Comparison of ENCODE assay signal across 9 mouse cellular contexts in genomic region chr1:97768089-97768488, GRCm38 (mm10). TPM values are rescaled to one million over a fixed set of nuclear protein-coding genes. Genes with fewer than 3 reads are reported as not detected.
A peak's percentile ranks its signal among the peaks of the same experiment; 100 is the strongest.
DNase-seq lines count a peak whose midpoint lies in the region; ATAC-seq and TF ChIP-seq lines count a peak whose summit lies in the region.
"Had no signal": no experiment of that assay in that cellular context is flagged by ENCODE, and none has a peak within 500 bp of the region (broad histone marks: within the 10 kb centered on the region; RNA-seq: fewer than 3 reads in every experiment).

No protein-coding gene starts in this region.

- H3K9ac ChIP-seq in heart, embryonic 16.5 days (ENCODE audit: low read length): peak overlapping the region; percentile 66
- H3K9ac ChIP-seq in hindbrain, embryonic 11.5 days (ENCODE audit: low read depth, low read length): no peak overlapping the region

- no peaks in the 10 kb centered on the region for H3K27me3 ChIP-seq in heart, embryonic 16.5 days (ENCODE audit: control insufficient read depth, insufficient read depth, low read length)
- no peaks in the 10 kb centered on the region for H3K27me3 ChIP-seq in G1E (ENCODE audit: insufficient read depth, low read length)
- H3K27me3 ChIP-seq in hindbrain, embryonic 11.5 days (ENCODE audit: control insufficient read depth, insufficient read depth, low read length): no peaks in the 10 kb centered on the region

- H3K36me3 ChIP-seq in heart, embryonic 16.5 days (ENCODE audit: control insufficient read depth, insufficient read depth): no peaks in the 10 kb centered on the region
- peaks cover 12% of the 10 kb centered on the region for H3K36me3 ChIP-seq in G1E (replicated peaks)
- H3K36me3 ChIP-seq in hindbrain, embryonic 11.5 days (ENCODE audit: control insufficient read depth, insufficient read depth, low read length): no peaks in the 10 kb centered on the region
- H3K36me3 ChIP-seq in macrophage (ENCODE audit: inconsistent target): no peaks in the 10 kb centered on the region

- peaks cover 89% of the 10 kb centered on the region for H3K79me2 ChIP-seq in macrophage (ENCODE audit: inconsistent target)

- no peak for ATAC-seq in heart, embryonic 16.5 days (replicated peaks; ENCODE audit: extremely low read depth, insufficient read depth, low FRiP score)
- no peak for ATAC-seq in G1E (ENCODE audit: extremely low read depth, insufficient number of reproducible peaks, low FRiP score, poor library complexity, severe bottlenecking)
- no peak for ATAC-seq in hindbrain, embryonic 11.5 days (ENCODE audit: low FRiP score)
- no peak for ATAC-seq in erythroid progenitor cell, adult 5-6 weeks (replicated peaks; ENCODE audit: low FRiP score, poor library complexity, severe bottlenecking)

- intact Hi-C loops in heart, postnatal 25 days (cut with DNase I): loop anchor here (10.0 kb wide), 1 partner anchor 207 kb away; no protein-coding TSS in a partner anchor

- peaks cover 12% of the 10 kb centered on the region for H3K4me1 ChIP-seq in heart, embryonic 16.5 days (ENCODE audit: control insufficient read depth, insufficient read depth, low read length)
- H3K4me1 ChIP-seq in G1E (ENCODE audit: insufficient read depth, low read depth, low read length): peaks cover 32% of the 10 kb centered on the region
- no peaks in the 10 kb centered on the region for H3K4me1 ChIP-seq in hindbrain, embryonic 11.5 days (replicated peaks; ENCODE audit: control insufficient read depth, insufficient read depth, low read length)

- H3K4me2 ChIP-seq in heart, embryonic 16.5 days (ENCODE audit: low read depth, low read length): peak overlapping the region; percentile 73
- peak overlapping the region; percentile 70; the same call in 1 of the 2 replicates for H3K4me2 ChIP-seq in hindbrain, embryonic 11.5 days (replicated peaks; ENCODE audit: low read depth, low read length)

- 74% methylated on average over 2 of the region's 2 CpGs for WGBS in heart, embryonic 16.5 days
- 84% methylated on average over 2 of the region's 2 CpGs for whole genome bisulfite sequencing in hindbrain, embryonic 11.5 days
- WGBS in macrophage (ENCODE audit: missing documents): 92% methylated on average over 2 of the region's 2 CpGs

- H3K27ac ChIP-seq in heart, embryonic 16.5 days (ENCODE audit: low read length): no peak overlapping the region
- no peak overlapping the region for H3K27ac ChIP-seq in hindbrain, embryonic 11.5 days (ENCODE audit: low read depth, low read length)
- no peak overlapping the region for H3K27ac ChIP-seq in macrophage

- no peaks in the 10 kb centered on the region for H3K9me3 ChIP-seq in heart, embryonic 16.5 days (replicated peaks; ENCODE audit: control insufficient read depth, low read length)
- no peaks in the 10 kb centered on the region for H3K9me3 ChIP-seq in G1E (replicated peaks)
- no peaks in the 10 kb centered on the region for H3K9me3 ChIP-seq in hindbrain, embryonic 11.5 days (ENCODE audit: control insufficient read depth, low read length)

- H3K4me3 ChIP-seq in heart, embryonic 16.5 days (ENCODE audit: low read length): peak overlapping the region; percentile 48
- peak overlapping the region; percentile 17; the same call in 1 of the 2 replicates for H3K4me3 ChIP-seq in G1E (ENCODE audit: low read depth, low read length)
- H3K4me3 ChIP-seq in hindbrain, embryonic 11.5 days (ENCODE audit: low read depth, low read length): peak overlapping the region; percentile 13; the same call in 1 of the 2 replicates
- peak overlapping the region; percentile 95; the same call in 1 of the 2 replicates for H3K4me3 ChIP-seq in macrophage (ENCODE audit: inconsistent target)

- TF ChIP-seq CTCF in G1E (IDR thresholded peaks at IDR 0.05; ENCODE audit: low read depth, low read length): no peak

- no peak for DNase-seq in heart, postnatal 25 days (ENCODE audit: low spot score)
- no peak for DNase-seq in G1E (ENCODE audit: low spot score)
- DNase-seq in hindbrain, embryonic 11.5 days (ENCODE audit: low spot score): no peak
- DNase-seq in urinary bladder, postnatal 10 days (ENCODE audit: low spot score): no peak
- no peak for DNase-seq in layer of hippocampus, adult 18-20 months (ENCODE audit: low spot score in 2 of 2)
- DNase-seq: thymus, adult 2 months had no signal

RNA-seq across cellular contexts. Expression of gene Gin1, which starts 1.9 kb away (rescaled TPM):
- polyA plus RNA-seq in heart, embryonic 16.5 days (2015; fragmentation: Nextera tagmentation; extraction: Ambion mirVana): 17.3 and 24.3 TPM in 2 replicates
- 1 to 10 TPM; 8.3 to 8.4 TPM for total RNA-seq in heart, postnatal 25 days (2021)
- total RNA-seq in G1E (2014; fragmentation: Nextera tagmentation): 55.7 and 59.8 TPM in 2 replicates
- total RNA-seq in G1E (2017): 27.2 and 27.6 TPM in 2 replicates
- 1.8 and 2.3 TPM in 2 replicates for polyA plus RNA-seq in G1E (2012)
- polyA plus RNA-seq in hindbrain, embryonic 11.5 days (2014; fragmentation: Nextera tagmentation; extraction: Ambion mirVana): 18.0 and 18.6 TPM in 2 replicates
- total RNA-seq in macrophage (2018; cell fraction: chromatin; rRNA removed): 10 to 100 TPM in 17 of 26 experiments, 1 to 10 TPM in 9; 2.3 to 40.0 (median 14.9) TPM
- total RNA-seq in macrophage (2018; cell fraction: cytosol; rRNA removed): 1 to 10 TPM; 1.4 to 6.1 (median 3.7) TPM
- total RNA-seq in macrophage (2018; cell fraction: nucleus; rRNA removed): 10 to 100 TPM in 18 of 26 experiments, 1 to 10 TPM in 8; 4.8 to 51.5 (median 14.1) TPM
- polyA plus RNA-seq in macrophage (2018): 6.5 to 10.4 TPM (median 9.3 TPM) in 3 replicates
- 13.0 and 24.3 TPM in 2 replicates for total RNA-seq in erythroid progenitor cell, adult 5-6 weeks (2015; ENCODE audit: low replicate concordance)
- total RNA-seq in erythroid progenitor cell, adult 5-6 weeks (2017; ENCODE audit: low replicate concordance): 21.6 and 26.6 TPM in 2 replicates
- total RNA-seq in layer of hippocampus, adult 18-20 months (2021): 10 to 100 TPM in 1 of 2 experiments, 1 to 10 TPM in 1; 8.3 to 11.1 TPM

RNA-seq across cellular contexts. Expression of gene Ppip5k2, which starts 2.1 kb away (rescaled TPM):
- 50.6 and 51.5 TPM in 2 replicates for polyA plus RNA-seq in heart, embryonic 16.5 days (2015; fragmentation: Nextera tagmentation; extraction: Ambion mirVana)
- total RNA-seq in heart, postnatal 25 days (2021): 10 to 100 TPM; 79.9 to 85.0 TPM
- total RNA-seq in G1E (2014; fragmentation: Nextera tagmentation) (94.3 and 103 TPM in 2 replicates), G1E (2017) (65.1 and 71.2 TPM in 2 replicates)
- polyA plus RNA-seq in G1E (2012) (8.9 and 10.0 TPM in 2 replicates), macrophage (2018) (11.0 to 16.7 TPM (median 14.0 TPM) in 3 replicates)
- 56.7 and 56.9 TPM in 2 replicates for polyA plus RNA-seq in hindbrain, embryonic 11.5 days (2014; fragmentation: Nextera tagmentation; extraction: Ambion mirVana)
- 100 to 1,000 TPM in 8 of 26 experiments, 10 to 100 TPM in 18; 21.4 to 178 (median 84.0) TPM for total RNA-seq in macrophage (2018; cell fraction: chromatin; rRNA removed)
- total RNA-seq in macrophage (2018; cell fraction: cytosol; rRNA removed): 10 to 100 TPM; 16.8 to 35.0 (median 22.5) TPM
- 100 to 1,000 TPM in 2 of 26 experiments, 10 to 100 TPM in 24; 17.6 to 136 (median 57.4) TPM for total RNA-seq in macrophage (2018; cell fraction: nucleus; rRNA removed)
- total RNA-seq in erythroid progenitor cell, adult 5-6 weeks (2015; ENCODE audit: low replicate concordance): 6.8 and 14.3 TPM in 2 replicates
- total RNA-seq in erythroid progenitor cell, adult 5-6 weeks (2017; ENCODE audit: low replicate concordance): 6.8 and 9.1 TPM in 2 replicates
- total RNA-seq in layer of hippocampus, adult 18-20 months (2021): 10 to 100 TPM; 17.4 to 18.8 TPM

Comparison
In these comparisons a context has a peak if more than half of its experiments do, and no peak if none do; other contexts are left out.
1. H3K4me3 ChIP-seq: peak in every context shown above with its lines; median percentile 95 in macrophage; 48 in heart, embryonic 16.5 days; 17 in G1E; 13 in hindbrain, embryonic 11.5 days.